Mouse (Mus musculus): ENCODE data around the gene Cnnm2.

DNA sequence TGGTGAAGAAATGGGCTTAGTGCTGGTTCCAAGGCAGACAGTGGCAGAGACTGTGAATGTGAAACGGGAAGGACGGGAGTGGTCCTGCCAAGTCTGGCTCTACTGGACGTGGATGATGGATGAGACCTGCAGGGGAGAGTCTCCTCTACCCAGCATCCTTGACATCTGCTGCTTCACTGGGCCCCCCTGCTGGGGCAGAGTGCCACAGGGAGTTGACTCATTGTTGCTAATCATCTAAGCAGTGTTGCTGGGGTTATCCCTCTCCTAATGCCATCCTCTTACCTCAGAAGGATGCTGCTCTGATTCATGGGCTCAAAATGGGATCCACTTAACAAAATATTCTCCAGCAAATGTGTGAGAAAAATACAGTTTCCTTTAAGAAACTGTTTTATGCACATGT lies 67.6 kb downstream of the Cnnm2 start:
- TF ChIP-seq CTCF (IDR thresholded peaks at IDR 0.05; ENCODE audit: extremely low read depth, insufficient read depth, low read length): no peak
- no peak for TF ChIP-seq POLR2A (IDR thresholded peaks at IDR 0.05; ENCODE audit: extremely low read depth, insufficient read depth, low read length)

Measured in cortical plate, adult 2 months (tissue).